In genomic region chr12:105918775-105919174, GRCm38 (mm10) we compare ENCODE assay signal across 31 mouse cellular contexts.
A peak's percentile ranks its signal among the peaks of the same experiment; 100 is the strongest.
DNase-seq lines count a peak whose midpoint lies in the region; ATAC-seq lines count a peak whose summit lies in the region.
"Had no signal": no experiment of that assay in that cellular context is flagged by ENCODE, and none has a peak within 500 bp of the region (broad histone marks: within the 10 kb centered on the region; RNA-seq: fewer than 3 reads in every experiment).

No protein-coding gene starts in this region.

- ATAC-seq in intestine, embryonic 16.5 days: peak; percentile 92
- 0 out of 2 replicates have a peak, but pooled peaks have one; percentile 36 for ATAC-seq in kidney, embryonic 15.5 days (replicated peaks; ENCODE audit: low FRiP score)
- ATAC-seq: inflammation-experienced regulatory T-cells, adult 6 months; midbrain, embryonic 13.5 days; Patski had no signal

- H3K36me3 ChIP-seq in intestine, embryonic 16.5 days (ENCODE audit: control insufficient read depth, insufficient read depth, low read length): no peaks in the 10 kb centered on the region
- no peaks in the 10 kb centered on the region for H3K36me3 ChIP-seq in kidney, embryonic 15.5 days
- H3K36me3 ChIP-seq: embryonic facial prominence, embryonic 13.5 days; forebrain, embryonic 12.5 days; G1E; limb, embryonic 10.5 days; midbrain, embryonic 13.5 days had no signal

- 60% methylated on average over 12 of the region's 12 CpGs for WGBS in intestine, embryonic 16.5 days
- 72% methylated on average over 10 of the region's 12 CpGs for whole genome bisulfite sequencing in kidney, embryonic 15.5 days

- H3K27me3 ChIP-seq in intestine, embryonic 16.5 days (replicated peaks; ENCODE audit: control insufficient read depth, insufficient read depth, low read length): no peaks in the 10 kb centered on the region
- H3K27me3 ChIP-seq in kidney, embryonic 15.5 days: no peaks in the 10 kb centered on the region
- H3K27me3 ChIP-seq: CH12.LX; embryonic facial prominence, embryonic 13.5 days; forebrain, embryonic 12.5 days; midbrain, embryonic 13.5 days; Patski had no signal

- no peak overlapping the region for H3K9ac ChIP-seq in intestine, embryonic 16.5 days (ENCODE audit: low read depth, low read length)
- no peak overlapping the region for H3K9ac ChIP-seq in kidney, embryonic 15.5 days
- H3K9ac ChIP-seq: embryonic facial prominence, embryonic 13.5 days; forebrain, embryonic 12.5 days; hindbrain, embryonic 14.5 days; lung, embryonic 14.5 days; midbrain, embryonic 13.5 days had no signal

- no peak overlapping the region for H3K4me3 ChIP-seq in intestine, embryonic 16.5 days (ENCODE audit: low read length)
- no peak overlapping the region for H3K4me3 ChIP-seq in kidney, embryonic 15.5 days (replicated peaks)
- H3K4me3 ChIP-seq: embryonic facial prominence, embryonic 13.5 days; erythroblast, embryonic 14.5 days; forebrain, embryonic 12.5 days; gastrocnemius, adult 2 months; left cerebral cortex, adult 2 months; limb, embryonic 10.5 days; megakaryocyte, embryonic 14.5 days; midbrain, embryonic 13.5 days had no signal

- H3K4me2 ChIP-seq in intestine, embryonic 16.5 days (ENCODE audit: low read depth, low read length): no peak overlapping the region
- no peak overlapping the region for H3K4me2 ChIP-seq in kidney, embryonic 15.5 days
- H3K4me2 ChIP-seq: embryonic facial prominence, embryonic 13.5 days; forebrain, embryonic 12.5 days; hindbrain, embryonic 14.5 days; lung, embryonic 14.5 days; midbrain, embryonic 13.5 days had no signal

- H3K4me1 ChIP-seq in intestine, embryonic 16.5 days (ENCODE audit: control insufficient read depth, insufficient read depth, low read length): no peaks in the 10 kb centered on the region
- no peaks in the 10 kb centered on the region for H3K4me1 ChIP-seq in kidney, embryonic 15.5 days
- H3K4me1 ChIP-seq: embryonic facial prominence, embryonic 13.5 days; limb, embryonic 10.5 days; megakaryocyte, embryonic 14.5 days had no signal

- no peak overlapping the region for H3K27ac ChIP-seq in intestine, embryonic 16.5 days (ENCODE audit: low read length)
- no peak overlapping the region for H3K27ac ChIP-seq in kidney, embryonic 15.5 days
- H3K27ac ChIP-seq: embryonic facial prominence, embryonic 13.5 days; forebrain, embryonic 12.5 days; gastrocnemius, adult 2 months; hindbrain, embryonic 14.5 days; left cerebral cortex, adult 2 months; limb, embryonic 10.5 days; midbrain, embryonic 13.5 days had no signal

- H3K9me3 ChIP-seq in intestine, embryonic 16.5 days (ENCODE audit: control insufficient read depth, low read length): no peaks in the 10 kb centered on the region
- H3K9me3 ChIP-seq in kidney, embryonic 15.5 days (replicated peaks): no peaks in the 10 kb centered on the region
- H3K9me3 ChIP-seq: embryonic facial prominence, embryonic 13.5 days; forebrain, embryonic 12.5 days; limb, embryonic 10.5 days; midbrain, embryonic 13.5 days had no signal

- DNase-seq in R1 (ENCODE audit: low read depth, low spot score): peak; percentile 27
- peak; percentile 77 to 81 for DNase-seq in kidney, postnatal 36 days
- no peak for DNase-seq in yolk sac, embryonic 10.5 days (ENCODE audit: low spot score)
- DNase-seq in heart, adult 8-10 months (ENCODE audit: low spot score): no peak
- DNase-seq in gastrocnemius, adult 18-20 months (ENCODE audit: low spot score): no peak
- DNase-seq: adrenal gland, adult 8-10 months; B cell, adult 2 months; cerebellum, adult 8-10 months; cerebellum, postnatal 36 days; embryo, embryonic 11 days; gastrocnemius, adult 2 months; heart, postnatal 4 days; layer of hippocampus, adult 9-11 months; lung, embryonic 14.5 days; lung, postnatal 36 days; thymus, adult 18-20 months; thymus, postnatal 36 days had no signal

Comparison
In these comparisons a context has a peak if more than half of its experiments do, and no peak if none do; other contexts are left out.
1. DNase-seq: peak in R1 (single experiment) and kidney, postnatal 36 days (2 of 2); none in yolk sac, embryonic 10.5 days (single experiment), heart, adult 8-10 months (single experiment) and gastrocnemius, adult 18-20 months (single experiment).